Mouse (Mus musculus) cerebellum, adult 18-20 months (tissue): ENCODE data around the gene Dnah2.
A peak's percentile ranks its signal among the peaks of the same experiment; 100 is the strongest.

ENCODE experiments used
- DNase-seq, 2 experiments: peaks; one replicate each; pipeline ENCODE4 v3.0.0; 2021

Dnah2 gene

GRCm38 (mm10) chr11:69549060-69549656 lies at the start of gene Dnah2:
Gene Dnah2 (minus strand): TSS chr11:69549110.
- DNase-seq = no peak

- no peak for DNase-seq
Measured at GRCm38 (mm10) chr11:69594853-69595252, 45.9 kb upstream of the Dnah2 start.

DNA sequence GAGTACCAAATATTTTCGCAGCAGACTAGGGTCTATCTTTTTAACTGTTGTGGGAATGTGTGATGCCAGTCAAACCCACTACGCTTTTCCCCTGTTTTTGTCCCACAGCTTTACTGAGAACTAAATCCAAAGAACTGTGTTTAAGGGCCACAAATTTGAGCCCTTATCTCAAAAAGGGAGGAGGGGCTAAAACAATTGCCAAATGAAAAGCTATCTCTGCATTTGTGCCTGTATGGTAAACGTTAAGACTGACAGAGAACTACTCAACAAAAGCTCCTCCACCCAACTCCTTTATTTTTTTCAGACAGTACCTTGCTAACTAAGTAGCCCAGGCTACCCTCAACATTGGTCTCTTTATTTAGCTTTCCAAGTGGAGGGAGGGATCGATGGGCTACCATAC lies 43.9 kb upstream of the Dnah2 start:
- DNase-seq = no peak

GRCm38 (mm10) chr11:69591899-69592637 lies 43.2 kb upstream of the Dnah2 start:
- DNase-seq = peak; percentile 45 to 50

DNA sequence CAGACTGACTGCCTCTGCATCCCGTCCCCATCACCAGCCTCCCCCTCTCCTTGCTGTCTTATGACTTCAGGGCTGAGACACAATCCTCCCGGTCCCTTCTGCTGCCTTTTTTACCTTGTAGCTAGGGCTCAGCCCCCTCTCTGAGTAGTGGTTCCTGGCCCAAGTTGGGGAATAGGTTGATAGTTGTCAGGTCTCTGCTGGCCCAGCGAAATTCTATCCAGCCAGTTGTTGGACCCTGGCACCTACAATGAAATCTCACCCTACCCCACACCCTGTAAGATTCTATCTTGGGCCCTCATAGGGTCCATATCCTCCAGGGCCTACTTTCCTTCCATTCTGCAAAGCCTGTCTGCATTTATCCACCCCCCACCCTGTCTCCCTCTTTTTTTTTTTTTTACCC lies 42.5 kb upstream of the Dnah2 start:
- DNase-seq = no peak

GRCm38 (mm10) chr11:69590622-69591021 lies 41.7 kb upstream of the Dnah2 start:
- no peak for DNase-seq

DNA sequence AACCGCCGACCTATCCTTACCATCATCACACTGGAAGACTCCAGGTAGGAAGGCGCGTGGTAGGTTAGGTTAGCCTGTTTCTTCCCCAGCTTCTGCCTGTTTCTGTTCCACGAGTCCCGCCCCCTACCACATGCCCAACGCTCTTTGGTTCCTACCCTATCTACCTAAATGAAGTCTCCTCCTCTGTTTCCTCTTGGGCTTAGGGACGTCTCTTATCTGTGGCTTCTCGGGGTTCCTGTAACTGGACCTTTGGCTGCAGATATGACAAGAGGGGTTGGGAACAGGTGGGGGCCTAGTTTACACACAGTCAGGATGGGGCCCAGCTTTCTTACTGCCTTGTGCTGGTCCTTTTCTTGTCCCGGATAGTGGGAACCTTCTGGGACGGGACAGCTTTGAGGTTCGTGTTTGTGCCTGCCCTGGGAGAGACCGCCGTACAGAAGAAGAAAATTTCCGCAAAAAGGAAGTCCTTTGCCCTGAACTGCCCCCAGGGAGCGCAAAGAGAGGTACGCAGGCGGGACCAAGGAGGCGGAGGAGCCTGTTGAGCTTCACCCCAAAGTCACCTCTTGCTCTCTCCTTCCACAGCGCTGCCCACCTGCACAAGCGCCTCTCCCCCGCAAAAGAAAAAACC lies 40.4 kb upstream of the Dnah2 start:
- DNase-seq = no peak

DNA sequence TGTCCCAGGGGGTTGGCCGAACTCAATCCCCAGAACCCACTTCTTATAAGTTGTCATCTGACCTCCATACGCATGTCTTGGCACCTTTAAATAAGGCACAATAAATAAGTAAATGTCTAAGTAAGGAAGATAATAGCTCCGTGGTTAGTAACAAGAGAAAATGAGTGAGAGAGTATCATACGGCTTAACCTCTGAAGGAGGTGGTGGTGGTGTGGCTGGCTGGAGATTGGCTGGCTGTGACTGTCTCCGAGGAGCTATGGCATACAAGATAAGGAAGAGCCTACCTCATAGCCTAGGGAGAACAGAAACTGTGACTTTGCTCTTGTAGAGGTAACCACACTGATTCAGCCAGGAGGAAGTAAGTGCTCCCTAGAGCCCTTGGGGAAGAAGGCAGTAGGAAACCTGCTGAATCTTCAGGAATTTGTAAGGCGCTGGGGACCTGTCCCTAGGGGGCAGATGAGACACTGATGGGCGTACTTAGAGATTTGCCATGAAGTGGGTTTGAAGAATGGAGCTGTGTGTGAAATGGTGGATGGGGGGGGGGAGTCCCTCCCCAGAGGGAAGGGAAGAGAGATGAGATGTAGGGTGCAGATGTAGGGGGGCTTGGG lies 36.9 kb upstream of the Dnah2 start:
- no peak for DNase-seq

DNA sequence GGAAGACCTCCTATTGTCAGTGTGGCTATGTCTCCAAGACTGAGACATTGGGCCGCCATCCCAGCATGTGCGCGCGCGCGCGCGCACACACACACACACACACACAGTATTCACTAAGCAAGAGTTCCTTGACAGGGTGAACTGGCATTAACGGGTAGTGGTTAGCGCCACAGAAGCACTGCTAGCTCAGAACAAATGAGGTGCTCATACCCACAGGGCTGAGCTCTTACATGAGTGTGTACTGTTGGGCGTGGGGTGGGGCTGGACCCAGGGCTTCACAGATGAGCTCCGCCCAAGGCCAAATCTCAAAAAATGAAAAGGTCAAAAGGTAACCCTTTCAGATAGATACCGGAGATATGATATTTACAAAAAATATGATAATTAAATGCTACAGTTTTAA lies 36.0 kb upstream of the Dnah2 start:
- no peak for DNase-seq

DNA sequence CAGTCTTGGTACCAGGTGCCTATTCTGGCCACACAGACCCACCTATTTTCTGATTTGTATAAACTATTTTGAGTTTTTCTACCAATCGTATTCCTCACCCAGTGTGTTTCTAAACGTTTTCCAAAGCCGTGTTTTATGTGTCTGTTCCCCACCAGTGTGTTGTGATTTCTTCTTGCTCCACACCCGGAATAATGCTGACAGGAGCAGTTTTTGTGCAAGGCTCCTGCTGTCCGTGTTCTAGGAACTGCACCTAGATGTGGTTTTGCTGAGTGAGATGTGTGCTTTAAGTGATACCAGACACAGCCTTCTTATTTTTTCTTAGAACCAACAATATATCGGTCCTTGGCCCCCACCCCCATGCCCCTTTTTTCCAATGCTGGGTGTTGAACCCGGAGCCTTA lies 35.1 kb upstream of the Dnah2 start:
- no peak for DNase-seq

GRCm38 (mm10) chr11:69582230-69582805 lies 33.4 kb upstream of the Dnah2 start:
- DNase-seq = no peak

DNA sequence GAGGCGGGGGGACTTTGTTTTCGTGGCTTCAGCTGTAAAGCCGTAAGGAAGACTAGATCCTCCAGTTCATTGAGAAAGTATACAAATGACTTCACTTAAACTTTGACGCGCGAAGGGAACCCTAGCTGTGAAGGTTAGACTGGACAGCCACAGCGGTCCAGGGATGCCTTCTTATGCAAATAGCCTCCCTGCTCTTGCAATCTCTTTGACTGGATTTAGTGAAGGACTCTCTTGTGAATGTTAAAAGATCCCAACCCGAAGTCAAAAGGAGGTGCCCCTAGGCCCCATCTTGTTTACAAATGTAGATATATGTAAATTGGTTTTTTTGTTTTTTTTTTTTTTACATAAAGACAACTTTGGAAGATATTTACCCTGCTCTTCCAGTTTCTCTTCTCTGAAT lies 32.9 kb upstream of the Dnah2 start:
- DNase-seq = no peak

- DNase-seq = peak; percentile 95 to 96
Measured at GRCm38 (mm10) chr11:69581147-69581688, 32.3 kb upstream of the Dnah2 start.

- no peak for DNase-seq
Measured at GRCm38 (mm10) chr11:69580572-69581146, 31.7 kb upstream of the Dnah2 start.

DNA sequence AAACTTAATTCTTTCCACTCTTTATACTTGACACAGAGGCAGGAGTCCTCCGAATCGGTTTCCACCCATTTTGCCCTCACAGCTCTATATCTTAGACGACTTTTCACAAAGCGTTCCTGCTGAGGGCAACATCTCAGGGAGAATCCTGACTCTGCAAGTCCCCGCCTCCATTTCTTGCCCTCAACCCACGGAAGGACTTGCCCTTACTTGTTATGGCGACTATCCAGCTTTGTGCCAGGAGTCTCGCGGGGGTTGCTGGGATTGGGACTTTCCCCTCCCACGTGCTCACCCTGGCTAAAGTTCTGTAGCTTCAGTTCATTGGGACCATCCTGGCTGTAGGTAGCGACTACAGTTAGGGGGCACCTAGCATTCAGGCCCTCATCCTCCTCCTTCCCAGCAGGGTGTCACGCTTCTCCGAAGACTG lies 31.2 kb upstream of the Dnah2 start, which contains the start of the genes Wrap53 and Trp53:
TSS of gene Wrap53 (minus strand) at position 165 of the 424 bp plus-strand sequence.
TSS of gene Trp53 (plus strand) at position 269 of the 424 bp plus-strand sequence.
- peak; percentile 87 to 94 for DNase-seq

- DNase-seq = peak; percentile 94 to 99
Measured at GRCm38 (mm10) chr11:69579128-69580017, 30.5 kb upstream of the Dnah2 start.

- DNase-seq = no peak
Measured at GRCm38 (mm10) chr11:69578301-69578700, 29.4 kb upstream of the Dnah2 start.

DNA sequence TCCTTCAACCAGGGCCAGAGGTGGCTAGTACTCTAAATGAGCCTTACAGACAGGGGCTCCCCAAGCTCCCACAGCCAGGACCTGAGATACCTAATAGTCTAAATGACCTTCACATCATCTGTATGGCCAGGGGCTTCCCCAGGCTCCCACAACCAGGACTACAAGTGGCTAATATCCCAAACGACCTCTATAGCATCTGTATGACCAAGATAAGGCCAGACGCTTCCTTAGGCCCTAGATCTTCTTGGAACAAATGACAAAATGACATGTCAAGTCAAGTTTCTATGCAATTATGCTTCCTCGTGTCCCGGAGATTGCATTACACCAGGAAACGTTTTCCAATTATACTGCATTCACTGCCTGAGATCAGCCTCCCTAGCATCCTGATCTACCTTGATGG lies 27.4 kb upstream of the Dnah2 start:
- no peak for DNase-seq

- no peak for DNase-seq
Measured at GRCm38 (mm10) chr11:69575220-69575619, 26.3 kb upstream of the Dnah2 start.

DNA sequence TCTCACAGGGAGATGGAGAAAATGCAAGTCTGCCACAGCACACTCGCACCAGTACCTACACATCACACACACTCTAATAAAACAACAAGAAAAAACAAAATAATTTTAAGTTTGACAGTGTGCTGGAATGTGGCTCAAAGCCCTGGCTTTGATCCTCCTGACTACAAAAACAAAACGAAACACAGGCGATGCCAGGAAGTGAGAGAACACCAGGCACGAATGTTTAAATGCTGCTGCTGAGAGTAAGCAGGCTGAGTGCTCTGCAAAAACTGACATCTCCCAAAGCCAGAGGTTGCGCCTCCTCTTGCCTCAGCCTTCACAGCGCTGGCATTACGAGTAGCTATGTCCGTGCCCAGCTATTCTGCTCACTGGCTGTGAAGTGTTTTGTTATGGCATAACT lies 16.2 kb upstream of the Dnah2 start:
- DNase-seq = no peak

- no peak for DNase-seq
Measured at GRCm38 (mm10) chr11:69564391-69564790, 15.5 kb upstream of the Dnah2 start.
